Mouse (Mus musculus): ENCODE measurements around the gene Sytl2.

DNA sequence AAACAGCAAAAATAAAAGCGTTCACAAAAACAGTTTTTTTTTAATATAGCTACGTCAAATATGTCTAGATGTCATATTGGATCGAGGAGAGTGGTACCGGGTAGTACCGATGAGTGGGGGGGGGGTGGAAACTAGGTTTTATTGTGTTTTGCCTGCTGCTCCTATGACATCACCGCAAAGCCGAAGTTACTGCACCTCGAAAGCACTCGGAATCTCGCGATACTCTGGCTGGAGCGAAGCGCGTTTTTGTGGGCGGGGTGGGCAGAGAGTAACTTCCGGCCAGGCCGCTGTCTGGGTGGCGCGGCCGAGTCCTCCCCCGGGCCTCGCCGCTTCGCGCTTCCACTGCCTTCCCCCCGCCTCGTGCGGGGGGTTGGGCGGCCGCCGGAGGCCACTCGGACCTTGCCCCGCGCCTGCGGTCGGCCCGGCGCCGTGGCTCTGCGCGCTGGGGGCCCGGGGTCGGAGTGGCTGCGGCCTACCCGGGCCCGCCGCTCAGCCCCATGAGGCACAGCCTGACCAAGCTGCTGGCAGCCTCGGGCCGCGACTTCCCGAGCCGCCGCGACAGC is 140.5 kb downstream of the Sytl2 start, which contains the start of gene Crebzf:
- TF ChIP-seq CTCF (IDR thresholded peaks at IDR 0.05; ENCODE audit: low read depth, low read length) (no peak), TAL1 (conservative IDR thresholded peaks at IDR 0.05; ENCODE audit: low read depth, low read length) (no peak), GATA1 (IDR thresholded peaks at IDR 0.05; ENCODE audit: borderline replicate concordance, low read length) (no peak), POLR2AphosphoS5 (IDR thresholded peaks at IDR 0.05; ENCODE audit: insufficient replicate concordance, low read depth, low read length) (no peak)
